Mouse (Mus musculus): ENCODE measurements around the gene Spta1.

Gene Spta1

GRCm38 (mm10) chr1:174172605-174173004 lies at the start of gene Spta1:
TSS of gene Spta1 (plus strand) at chr1:174172776.
- no peak for DNase-seq (ENCODE audit: low read depth, low spot score)

DNA sequence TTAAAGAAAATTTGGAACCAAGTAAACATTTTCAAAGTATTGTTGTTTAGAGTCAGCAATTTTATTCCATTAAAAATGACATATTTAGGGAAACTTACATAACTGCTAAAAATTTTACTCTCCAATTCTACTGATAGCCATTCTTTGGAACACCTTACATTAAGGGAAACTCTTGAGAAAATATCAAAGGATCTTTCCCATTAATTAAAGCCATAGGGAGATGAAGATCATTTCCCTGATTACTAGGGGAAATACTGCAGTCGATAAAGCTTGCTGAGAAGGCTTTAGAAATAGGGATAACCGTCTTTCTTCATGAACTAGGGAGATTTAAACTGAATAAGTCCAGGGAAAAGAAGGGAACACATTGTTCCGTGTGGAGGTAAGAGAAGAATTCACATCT lies 41.4 kb upstream of the Spta1 start, which contains the start of gene Olfr424:
Gene Olfr424, plus strand, starts transcription at position 301 of the 400 bp plus-strand sequence.
- no peak for DNase-seq (ENCODE audit: low read depth, low spot score)

- DNase-seq (ENCODE audit: low read depth, low spot score), result no peak
These were observed 40.6 kb upstream of the Spta1 start for GRCm38 (mm10) chr1:174131999-174132398.

- DNase-seq (ENCODE audit: low read depth, low spot score), result no peak
These were observed 31.2 kb upstream of the Spta1 start for GRCm38 (mm10) chr1:174141384-174141783.

DNA sequence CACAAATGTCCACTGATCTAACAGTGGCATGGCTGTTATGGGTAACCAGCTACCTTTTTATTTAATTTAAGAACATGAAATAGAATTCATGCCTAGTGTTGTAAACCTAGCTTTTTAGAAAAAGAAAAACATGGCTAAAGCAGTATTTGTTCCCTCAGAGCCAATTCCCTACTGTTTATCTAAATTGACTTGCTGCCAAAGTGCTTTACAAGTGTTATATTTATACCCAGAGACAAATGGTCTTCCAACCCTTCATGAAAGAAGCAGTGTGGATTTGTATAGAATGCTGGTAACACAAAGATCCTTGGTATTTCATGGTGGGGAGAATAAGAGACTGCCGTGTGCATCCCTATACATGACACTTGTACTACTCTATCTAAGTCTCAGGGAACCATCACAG lies 25.9 kb upstream of the Spta1 start:
- DNase-seq (ENCODE audit: low read depth, low spot score), result peak; percentile 3

DNA sequence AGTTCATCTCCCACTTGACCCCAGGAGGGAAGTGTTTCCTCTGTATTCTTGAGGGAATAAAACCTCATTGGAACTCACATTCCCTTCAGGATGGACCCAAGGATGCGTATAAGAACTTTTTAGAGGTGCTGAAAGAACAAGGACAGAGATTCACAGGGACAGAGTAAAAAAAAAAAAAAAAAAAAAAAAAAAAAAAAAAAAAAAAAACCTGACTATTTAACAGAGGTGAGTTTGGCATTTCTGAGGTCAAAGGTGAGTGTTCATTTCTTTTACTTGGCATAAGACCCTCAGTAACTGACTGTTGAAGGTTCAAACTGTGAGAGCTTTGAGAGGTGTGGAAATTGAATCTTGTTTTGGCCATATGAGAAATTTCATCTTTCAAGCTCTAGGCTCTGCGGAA lies 23.3 kb upstream of the Spta1 start:
- no peak for DNase-seq (ENCODE audit: low read depth, low spot score)

- DNase-seq (ENCODE audit: low read depth, low spot score), result no peak
These were observed 17.2 kb upstream of the Spta1 start, which contains the start of gene Olfr420 for GRCm38 (mm10) chr1:174155333-174155732. TSS of gene Olfr420 (plus strand) at chr1:174155633.

- no peak for DNase-seq (ENCODE audit: low read depth, low spot score)
These were observed 15.0 kb upstream of the Spta1 start for GRCm38 (mm10) chr1:174157622-174158021.

DNA sequence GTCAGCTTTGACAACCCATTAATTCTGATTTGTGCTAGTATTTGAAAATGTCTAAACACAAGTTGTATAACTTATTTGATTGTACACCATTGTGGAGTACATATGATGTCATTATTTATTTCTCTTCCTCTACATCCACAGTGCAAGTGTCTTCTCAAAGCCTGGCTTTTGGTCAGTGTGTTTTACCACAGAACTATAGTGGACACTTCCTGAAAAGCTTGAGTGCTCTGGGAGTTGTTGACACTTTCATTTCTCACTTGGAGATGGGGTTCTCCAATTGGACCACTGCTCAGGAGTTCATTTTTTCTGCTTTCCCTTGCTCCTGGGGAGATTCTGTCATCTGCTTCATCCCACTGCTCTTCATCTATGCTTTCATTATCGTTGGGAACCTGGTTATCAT lies 14.1 kb upstream of the Spta1 start:
- DNase-seq (ENCODE audit: low read depth, low spot score), result no peak

GRCm38 (mm10) chr1:174159095-174159494 lies 13.5 kb upstream of the Spta1 start:
- no peak for DNase-seq (ENCODE audit: low read depth, low spot score)

- no peak for DNase-seq (ENCODE audit: low read depth, low spot score)
These were observed 3.6 kb upstream of the Spta1 start for GRCm38 (mm10) chr1:174169024-174169423.

- peak; percentile 50 for DNase-seq (ENCODE audit: low read depth, low spot score)
These were observed 1.7 kb upstream of the Spta1 start for GRCm38 (mm10) chr1:174170706-174171501.

DNA sequence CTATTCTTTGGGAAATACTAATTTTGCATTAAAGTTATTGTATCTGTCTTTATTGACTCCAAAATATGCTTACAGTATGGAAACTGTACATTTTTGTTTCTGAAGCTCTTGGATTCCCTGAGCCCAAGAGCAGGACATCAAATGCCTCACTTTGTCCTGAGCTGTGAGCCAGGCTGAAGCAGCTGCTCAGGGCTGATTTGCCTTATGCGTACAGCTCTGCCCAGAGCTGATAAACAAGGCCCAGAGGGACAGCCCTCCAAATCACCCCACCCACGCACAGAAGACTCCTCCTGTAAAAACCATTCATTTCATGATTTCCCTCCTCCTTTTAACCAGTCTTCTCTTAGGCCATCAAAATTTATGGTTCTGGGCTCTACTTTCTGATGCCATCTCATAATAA lies 1.0 kb upstream of the Spta1 start:
- no peak for DNase-seq (ENCODE audit: low read depth, low spot score)

DNA sequence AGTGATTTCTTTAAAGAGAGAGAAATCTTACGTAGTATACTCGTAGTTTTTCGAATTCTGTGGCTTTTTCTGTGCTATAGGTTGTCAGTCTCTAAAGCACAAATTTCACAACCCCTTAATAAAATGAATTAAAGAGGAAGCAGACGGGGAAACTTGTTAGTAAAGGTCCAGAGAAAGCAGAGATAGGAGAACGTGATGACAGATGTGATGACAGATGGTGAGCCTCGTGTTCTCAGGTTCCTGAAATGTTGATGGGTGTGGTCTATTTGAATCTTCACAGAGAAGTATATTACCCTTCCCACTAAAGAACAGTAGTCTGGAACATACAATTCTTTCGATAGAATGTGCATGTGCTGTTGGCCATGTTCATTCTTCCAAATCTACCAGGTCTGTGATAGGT lies 32.1 kb downstream of the Spta1 start:
- no peak for DNase-seq (ENCODE audit: low read depth, low spot score)

GRCm38 (mm10) chr1:174212286-174212685 lies 39.7 kb downstream of the Spta1 start:
- no peak for DNase-seq (ENCODE audit: low read depth, low spot score)

- no peak for DNase-seq (ENCODE audit: low read depth, low spot score)
These were observed 42.9 kb downstream of the Spta1 start for GRCm38 (mm10) chr1:174215270-174216038.

DNA sequence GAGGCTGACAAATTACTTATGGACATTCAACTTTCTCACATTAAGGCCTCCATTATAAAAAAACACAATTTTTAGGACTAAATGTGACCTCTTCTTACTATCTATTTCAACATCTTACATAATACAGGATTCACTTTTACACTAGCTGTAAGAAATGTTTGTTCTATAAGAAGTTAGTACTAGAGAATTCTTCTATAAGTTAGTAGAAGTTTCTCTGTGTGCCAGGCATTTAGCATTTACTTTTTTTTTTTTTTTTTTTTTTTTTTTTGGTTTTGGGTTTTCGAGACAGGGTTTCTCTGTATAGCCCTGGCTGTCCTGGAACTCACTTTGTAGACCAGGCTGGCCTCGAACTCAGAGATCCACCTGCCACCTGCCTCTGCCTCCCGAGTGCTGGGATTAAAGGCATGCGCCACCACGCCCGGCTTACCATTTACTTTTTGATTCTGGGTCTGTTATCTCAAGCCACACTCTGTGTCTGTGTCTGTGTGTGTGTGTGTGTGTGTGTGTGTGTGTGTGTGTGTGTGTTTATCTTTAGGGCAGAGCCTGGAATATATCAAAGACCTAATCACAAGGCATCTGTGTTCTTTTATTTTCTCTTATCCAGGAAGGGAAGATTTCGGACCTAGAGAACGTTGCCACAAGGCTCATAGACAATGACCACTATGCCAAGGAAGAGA lies 44.1 kb downstream of the Spta1 start:
- DNase-seq (ENCODE audit: low read depth, low spot score), result no peak

- DNase-seq (ENCODE audit: low read depth, low spot score), result no peak
These were observed 67.3 kb downstream of the Spta1 start for GRCm38 (mm10) chr1:174239916-174240315.

- DNase-seq (ENCODE audit: low read depth, low spot score), result peak; percentile 15
These were observed 72.0 kb downstream of the Spta1 start for GRCm38 (mm10) chr1:174244621-174245020.

DNA sequence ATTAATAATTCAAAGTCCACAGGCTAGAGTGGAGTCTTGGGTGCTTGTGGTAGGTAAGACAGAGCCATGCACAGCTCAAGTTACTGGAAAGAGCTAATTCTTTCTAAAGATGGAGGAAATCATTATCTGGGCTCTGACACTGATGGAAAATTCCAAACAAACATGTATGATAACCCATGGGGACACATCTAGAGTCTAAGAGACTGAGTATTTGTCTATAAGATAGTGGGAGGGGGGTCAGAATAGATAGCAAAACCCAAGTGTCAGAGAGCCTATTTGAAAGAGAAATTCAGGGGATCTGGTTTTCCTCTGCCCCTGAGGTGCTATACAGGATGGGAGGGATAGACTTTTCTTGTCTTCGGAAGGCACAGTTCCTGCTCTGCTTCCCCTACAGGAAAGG lies 73.5 kb downstream of the Spta1 start:
- no peak for DNase-seq (ENCODE audit: low read depth, low spot score)

DNA sequence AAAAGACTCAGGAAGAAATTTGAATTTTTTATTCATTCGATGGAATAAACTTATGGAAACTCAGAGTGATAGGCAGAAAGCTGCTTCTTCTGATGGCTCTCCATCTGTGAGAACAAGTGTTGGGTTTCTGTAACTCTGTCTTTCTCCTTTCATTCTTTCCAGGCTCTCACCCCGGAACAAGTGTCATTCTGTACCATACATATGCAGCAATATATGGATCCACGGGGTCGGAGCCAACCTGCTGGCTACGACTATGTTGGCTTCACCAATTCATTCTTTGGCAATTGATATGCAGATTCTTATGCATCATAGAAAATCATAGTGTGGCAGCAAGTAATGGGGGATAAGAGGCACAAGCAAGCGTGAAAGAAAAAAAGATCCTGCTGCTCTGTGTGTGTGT lies 74.6 kb downstream of the Spta1 start:
- no peak for DNase-seq (ENCODE audit: low read depth, low spot score)

- peak; percentile 3 for DNase-seq (ENCODE audit: low read depth, low spot score)
These were observed 77.8 kb downstream of the Spta1 start for GRCm38 (mm10) chr1:174250376-174250775.
